Mouse (Mus musculus): ENCODE data around the gene Arrdc3. TPM values are rescaled to one million over a fixed set of nuclear protein-coding genes. Genes with fewer than 3 reads are reported as not detected.

Arrdc3 gene
- total RNA-seq, 1 experiment from 2014 or later, result 332 TPM

- peak; percentile 45; the same call in 1 of the 2 replicates for ATAC-seq (ENCODE audit: extremely low read depth, insufficient number of reproducible peaks, low FRiP score, poor library complexity, severe bottlenecking)
Measured at GRCm38 (mm10) chr13:80902796-80903195, 19.6 kb downstream of the Arrdc3 start.

GRCm38 (mm10) chr13:80913361-80913760 lies 30.2 kb downstream of the Arrdc3 start:
- no peak for ATAC-seq (ENCODE audit: extremely low read depth, insufficient number of reproducible peaks, low FRiP score, poor library complexity, severe bottlenecking)

GRCm38 (mm10) chr13:80920939-80921338 lies 37.8 kb downstream of the Arrdc3 start:
- no peak for ATAC-seq (ENCODE audit: extremely low read depth, insufficient number of reproducible peaks, low FRiP score, poor library complexity, severe bottlenecking)

- ATAC-seq (ENCODE audit: extremely low read depth, insufficient number of reproducible peaks, low FRiP score, poor library complexity, severe bottlenecking), result no peak
Measured at GRCm38 (mm10) chr13:80921593-80922327, 38.6 kb downstream of the Arrdc3 start.

- ATAC-seq (ENCODE audit: extremely low read depth, insufficient number of reproducible peaks, low FRiP score, poor library complexity, severe bottlenecking), result peak; percentile 69
Measured at GRCm38 (mm10) chr13:80928187-80928586, 45.0 kb downstream of the Arrdc3 start.

GRCm38 (mm10) chr13:80930030-80930429 lies 46.8 kb downstream of the Arrdc3 start:
- ATAC-seq (ENCODE audit: extremely low read depth, insufficient number of reproducible peaks, low FRiP score, poor library complexity, severe bottlenecking), result no peak

GRCm38 (mm10) chr13:80932816-80933402 lies 49.7 kb downstream of the Arrdc3 start:
- peak; percentile 97 for ATAC-seq (ENCODE audit: extremely low read depth, insufficient number of reproducible peaks, low FRiP score, poor library complexity, severe bottlenecking)

- ATAC-seq (ENCODE audit: extremely low read depth, insufficient number of reproducible peaks, low FRiP score, poor library complexity, severe bottlenecking), result no peak
Measured at GRCm38 (mm10) chr13:80936426-80936825, 53.2 kb downstream of the Arrdc3 start.

- ATAC-seq (ENCODE audit: extremely low read depth, insufficient number of reproducible peaks, low FRiP score, poor library complexity, severe bottlenecking), result peak; percentile 39
Measured at GRCm38 (mm10) chr13:80939228-80939627, 56.0 kb downstream of the Arrdc3 start.

- no peak for ATAC-seq (ENCODE audit: extremely low read depth, insufficient number of reproducible peaks, low FRiP score, poor library complexity, severe bottlenecking)
Measured at GRCm38 (mm10) chr13:80939866-80940265, 56.7 kb downstream of the Arrdc3 start.

- ATAC-seq (ENCODE audit: extremely low read depth, insufficient number of reproducible peaks, low FRiP score, poor library complexity, severe bottlenecking), result no peak
Measured at GRCm38 (mm10) chr13:80940421-80940820, 57.2 kb downstream of the Arrdc3 start.

GRCm38 (mm10) chr13:80940860-80941630 lies 57.9 kb downstream of the Arrdc3 start:
- ATAC-seq (ENCODE audit: extremely low read depth, insufficient number of reproducible peaks, low FRiP score, poor library complexity, severe bottlenecking), result peak; percentile 77

GRCm38 (mm10) chr13:80944532-80944931 lies 61.3 kb downstream of the Arrdc3 start:
- no peak for ATAC-seq (ENCODE audit: extremely low read depth, insufficient number of reproducible peaks, low FRiP score, poor library complexity, severe bottlenecking)

All from neutrophil, adult 5-6 weeks (primary cell).